Mouse (Mus musculus): ENCODE measurements at regions not wholly inside any gene's neighbourhood (a gene's known extent, or its start where the extent isn't known, plus 50 kb on each side); places are given as distances from the start of the nearest gene placed in this dataset.

DNA sequence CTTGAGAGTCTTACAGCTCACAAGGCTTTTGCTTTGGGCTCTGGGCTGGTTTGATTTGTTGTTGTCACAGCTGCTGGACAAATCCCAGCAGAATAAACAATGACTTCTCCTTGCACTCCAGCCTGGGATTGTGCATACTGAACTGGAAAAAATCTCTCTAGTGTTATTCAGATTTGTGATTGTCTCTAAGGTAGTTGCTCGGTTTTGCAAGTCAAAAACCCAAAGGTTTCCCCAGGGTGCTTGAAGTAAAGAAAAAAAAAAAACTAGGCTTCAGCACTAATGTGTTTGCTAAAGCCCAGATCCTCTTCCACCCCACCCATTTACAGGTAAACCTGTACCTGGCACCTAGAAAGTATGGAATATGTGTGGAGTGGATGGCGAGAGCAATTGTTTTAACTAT is 149.5 kb upstream of the Spef2 start:
- DNase-seq (ENCODE audit: low read depth, low spot score), result peak; percentile 6

DNA sequence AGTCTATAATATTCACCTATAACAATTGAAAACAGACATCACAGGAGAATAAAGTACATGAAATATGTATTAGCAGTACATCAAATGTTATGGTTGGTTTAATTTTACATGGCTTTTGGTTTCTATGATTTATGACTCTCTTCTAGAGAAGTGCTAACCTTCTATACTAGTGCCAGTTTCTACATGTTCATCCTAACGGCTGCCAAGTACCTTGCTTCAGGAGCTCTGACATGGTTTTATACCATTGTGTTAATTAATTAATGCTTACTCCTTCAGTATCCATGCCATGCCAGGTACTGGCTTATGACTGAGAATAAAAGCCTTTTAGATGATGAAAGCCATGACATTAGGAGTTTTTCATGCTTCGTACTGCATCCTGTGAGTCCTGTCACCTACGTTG is 144.5 kb upstream of the Spef2 start:
- DNase-seq (ENCODE audit: low read depth, low spot score), result no peak

DNA sequence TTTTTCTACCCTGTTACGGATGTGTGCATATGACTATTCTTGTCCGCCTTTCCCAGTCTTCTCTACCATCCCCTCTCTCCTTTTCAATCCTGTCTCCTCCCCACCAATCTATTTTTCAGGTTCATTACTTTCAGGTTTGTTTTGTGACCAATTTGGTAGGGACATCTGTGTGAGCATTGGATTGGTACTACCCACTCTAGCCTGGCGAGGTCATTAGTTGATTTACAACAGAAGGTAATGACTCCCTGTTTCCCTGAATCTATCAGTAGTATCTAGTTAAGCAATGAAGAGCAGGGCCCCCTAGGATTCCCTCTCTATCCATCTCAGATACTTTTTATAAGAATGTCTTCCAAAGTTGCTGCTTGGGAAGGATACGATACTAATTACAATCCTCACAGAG is 143.5 kb upstream of the Spef2 start:
- no peak for DNase-seq (ENCODE audit: low read depth, low spot score)

DNA sequence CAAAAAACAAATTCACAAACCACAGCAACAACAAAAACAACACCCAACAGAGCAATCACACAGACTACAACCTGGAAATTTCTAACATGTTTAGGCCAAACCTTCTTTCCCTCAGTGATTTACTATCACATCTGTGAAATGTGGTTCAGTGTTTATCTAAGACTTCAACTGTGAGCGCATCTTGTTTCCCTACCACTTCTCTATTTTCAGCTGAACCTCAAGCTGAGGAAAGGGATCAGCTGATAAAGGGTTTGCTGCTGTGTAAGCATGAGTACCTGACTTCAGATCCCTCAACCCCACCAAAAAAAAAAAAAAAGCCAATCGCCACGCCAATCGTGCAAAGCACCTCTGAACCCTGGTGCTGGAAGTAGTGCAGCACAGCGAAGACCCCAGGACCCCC is 142.8 kb upstream of the Spef2 start:
- DNase-seq (ENCODE audit: low read depth, low spot score), result no peak

DNA sequence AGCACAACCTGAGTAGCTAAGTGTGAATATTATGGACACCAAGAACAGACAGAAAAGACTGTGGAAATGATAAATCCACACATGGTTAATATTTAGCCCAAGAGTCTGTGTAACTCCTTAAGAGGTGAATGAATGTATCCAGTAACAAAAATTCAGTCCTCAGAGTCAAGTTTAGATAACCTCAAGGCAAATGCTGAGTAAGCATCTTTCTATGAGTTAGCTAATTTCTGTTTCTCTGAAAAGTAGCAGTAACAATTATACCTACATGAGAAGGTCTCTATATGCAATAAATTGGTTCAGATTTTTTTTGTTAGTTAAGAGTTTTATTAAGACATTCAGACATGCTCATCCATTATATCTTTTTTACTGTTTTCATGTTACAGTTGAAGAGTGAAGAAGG is 127.1 kb upstream of the Spef2 start:
- DNase-seq (ENCODE audit: low read depth, low spot score), result no peak

DNA sequence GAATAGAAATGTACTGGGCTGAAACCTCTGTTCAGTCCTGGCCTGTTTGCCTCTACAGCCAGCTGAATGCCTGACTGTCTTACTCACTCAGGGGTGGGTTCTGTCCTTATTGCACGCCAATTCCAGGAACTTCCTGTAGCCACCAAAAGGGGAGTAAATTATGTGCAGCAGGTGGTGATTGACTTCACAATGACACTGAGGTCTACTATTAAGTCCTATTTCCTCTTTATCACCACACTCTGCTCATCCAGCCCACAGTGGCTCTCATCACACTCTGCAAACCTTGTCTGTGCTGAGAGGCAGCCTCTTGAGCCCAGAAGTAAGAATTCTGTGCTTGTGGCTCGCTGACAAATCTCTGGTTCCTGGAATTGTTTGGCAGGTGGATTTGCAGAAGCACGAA is 121.5 kb upstream of the Spef2 start:
- no peak for DNase-seq (ENCODE audit: low read depth, low spot score)

DNA sequence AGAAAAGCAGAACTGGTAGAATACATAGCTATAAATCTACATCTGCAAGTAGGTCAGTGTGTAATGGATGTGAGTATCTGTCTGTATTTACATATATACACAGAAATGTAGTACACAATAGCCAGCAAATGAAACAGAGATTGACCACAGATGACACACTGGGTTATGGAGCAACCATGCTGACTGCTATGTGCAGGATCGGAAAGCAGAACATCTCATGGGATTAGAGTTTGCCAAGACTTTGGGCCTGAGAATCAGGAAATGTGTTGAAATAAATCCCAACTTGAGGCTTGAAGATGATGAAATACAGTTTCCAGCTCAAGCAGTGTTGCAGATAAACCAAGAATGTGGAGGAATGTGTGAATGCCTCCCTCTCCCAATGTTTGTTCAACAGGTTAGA is 116.1 kb upstream of the Spef2 start:
- peak; percentile 77 for DNase-seq (ENCODE audit: low read depth, low spot score)

DNA sequence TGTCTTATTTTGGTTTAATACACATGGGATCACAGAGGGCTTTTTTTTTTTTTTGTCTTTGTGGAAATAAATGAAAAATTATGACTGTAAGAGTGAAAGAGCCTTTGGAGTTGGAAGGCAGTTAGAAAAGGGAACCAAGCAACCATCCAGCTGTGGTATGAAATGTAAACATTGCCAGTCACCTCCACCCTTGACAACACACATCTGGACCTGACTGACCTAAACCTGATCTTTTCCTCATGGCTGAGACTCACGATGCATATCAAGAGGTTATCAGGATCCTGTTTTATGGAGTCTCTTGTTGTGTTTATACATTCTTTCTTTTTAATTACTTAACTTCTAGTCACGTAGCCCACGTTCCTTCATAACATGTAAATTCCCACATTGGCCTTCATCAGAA is 113.2 kb upstream of the Spef2 start:
- no peak for DNase-seq (ENCODE audit: low read depth, low spot score)

DNA sequence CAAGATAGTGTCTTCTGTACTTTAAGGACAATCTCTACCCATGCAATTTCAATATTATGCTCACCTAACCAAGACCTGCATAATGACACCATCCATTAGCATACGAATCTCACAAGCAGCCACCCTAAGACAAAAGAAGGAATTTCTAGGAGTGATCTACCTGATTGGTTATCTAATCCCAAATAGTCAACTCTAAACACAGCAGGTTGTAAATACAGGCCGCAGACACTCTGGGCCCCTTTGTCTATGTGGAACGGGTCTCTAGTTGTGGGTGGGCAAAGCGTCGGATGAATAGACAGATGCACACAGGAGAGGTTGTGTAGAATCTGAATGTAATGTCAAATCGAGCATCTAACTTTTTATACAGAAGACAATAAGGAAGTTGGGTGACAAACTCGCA is 91.0 kb upstream of the Spef2 start:
- no peak for DNase-seq (ENCODE audit: low read depth, low spot score)

DNA sequence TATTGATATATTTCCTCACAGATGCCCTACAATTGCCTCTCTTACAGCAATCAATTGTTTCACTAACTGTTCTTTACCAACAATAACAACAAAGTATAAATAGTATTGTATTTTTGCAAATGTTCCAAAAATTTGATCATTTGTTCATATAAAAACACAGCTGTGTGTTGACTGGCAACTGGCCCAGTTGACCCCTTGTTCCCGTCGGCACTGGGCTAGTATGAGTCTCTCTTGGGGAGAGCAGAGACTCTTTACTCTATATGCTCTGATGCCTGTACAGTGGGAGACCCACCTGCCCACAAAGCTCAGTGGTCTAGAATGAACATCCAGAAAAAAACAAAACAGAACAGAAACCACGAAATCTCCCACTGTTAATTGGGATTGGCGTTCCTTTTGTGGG is 86.4 kb upstream of the Spef2 start:
- no peak for DNase-seq (ENCODE audit: low read depth, low spot score)

DNA sequence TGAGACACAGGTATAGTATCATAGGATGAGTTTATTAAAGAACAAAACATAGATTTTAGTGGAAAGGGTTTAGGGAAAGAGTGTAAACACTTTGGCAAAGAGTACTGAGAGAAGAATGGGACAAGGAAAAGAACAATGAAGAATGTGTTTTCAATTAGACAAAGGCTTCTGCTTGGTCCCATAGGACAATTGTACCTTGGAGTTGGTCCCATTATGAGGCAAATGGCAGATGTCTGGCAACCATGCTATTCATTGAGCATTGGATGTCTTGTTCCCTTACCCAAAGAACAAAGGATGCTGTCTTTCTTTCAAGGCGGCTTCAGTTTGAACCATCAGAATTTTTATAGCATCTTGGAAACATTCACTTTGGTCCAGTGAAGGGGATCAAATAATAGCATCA is 55.8 kb upstream of the Spef2 start:
- DNase-seq (ENCODE audit: low read depth, low spot score), result peak; percentile 25

Data from skeletal muscle tissue, adult 2 months (tissue).